Mouse (Mus musculus): ENCODE data around the gene Aim2. TPM values are rescaled to one million over a fixed set of nuclear protein-coding genes. Genes with fewer than 3 reads are reported as not detected.
A peak's percentile ranks its signal among the peaks of the same experiment; 100 is the strongest.

Aim2 gene
- polyA plus RNA-seq, 1 experiment from 2014 or later, result 2.3 TPM

DNA sequence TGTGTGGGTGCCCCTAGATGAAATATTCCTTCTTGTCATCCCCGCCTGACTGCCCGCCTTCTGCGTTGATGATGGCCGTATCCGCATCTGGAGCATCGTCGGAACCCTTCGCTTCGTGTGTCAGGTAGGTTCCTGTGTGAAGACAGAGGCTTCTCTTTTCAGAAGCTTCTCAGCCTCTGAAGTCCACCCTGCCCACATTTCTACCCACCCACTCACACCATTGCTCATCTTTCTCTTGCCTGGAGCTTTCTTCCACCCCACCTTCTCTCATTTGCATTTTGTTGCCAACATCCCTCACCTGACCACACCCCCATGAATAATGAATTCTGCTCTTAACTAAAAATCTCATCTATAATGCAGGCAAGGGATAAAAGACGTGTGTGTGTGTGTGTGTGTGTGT, 13.7 kb upstream of the Aim2 start:
- no peaks in the 10 kb centered on the region for H3K9me3 ChIP-seq (replicated peaks; ENCODE audit: control insufficient read depth, low read length)
- H3K9ac ChIP-seq (ENCODE audit: low read length), result no peak overlapping the region
- H3K27ac ChIP-seq (ENCODE audit: low read depth, low read length), result no peak overlapping the region
- no peak overlapping the region for H3K4me3 ChIP-seq (ENCODE audit: low read depth, low read length)
- no peak overlapping the region for H3K4me2 ChIP-seq (ENCODE audit: low read length)
- ATAC-seq (no peak), DNase-seq (ENCODE audit: low spot score) (no peak)
- 92% methylated on average over 10 of the region's 10 CpGs for WGBS
- peaks cover 46% of the 10 kb centered on the region for H3K36me3 ChIP-seq (ENCODE audit: control insufficient read depth, insufficient read depth, low read length)
- H3K27me3 ChIP-seq (replicated peaks; ENCODE audit: control insufficient read depth, insufficient read depth, low read length), result no peaks in the 10 kb centered on the region
- H3K4me1 ChIP-seq (ENCODE audit: control insufficient read depth, insufficient read depth, low read length), result no peaks in the 10 kb centered on the region

GRCm38 (mm10) chr1:173339543-173339942, 11.1 kb upstream of the Aim2 start:
- Histone ChIP-seq H3K4me2 (ENCODE audit: low read length) (no peak overlapping the region), H3K4me3 (ENCODE audit: low read depth, low read length) (no peak overlapping the region), H3K9me3 (replicated peaks; ENCODE audit: control insufficient read depth, low read length) (no peaks in the 10 kb centered on the region), H3K27ac (ENCODE audit: low read depth, low read length) (no peak overlapping the region), H3K4me1 (ENCODE audit: control insufficient read depth, insufficient read depth, low read length) (0 out of 2 replicates have a peak, but pooled peaks cover 3% of the 10 kb centered on the region), H3K9ac (ENCODE audit: low read length) (no peak overlapping the region), H3K36me3 (ENCODE audit: control insufficient read depth, insufficient read depth, low read length) (peaks cover 58% of the 10 kb centered on the region), H3K27me3 (replicated peaks; ENCODE audit: control insufficient read depth, insufficient read depth, low read length) (no peaks in the 10 kb centered on the region)
- DNase-seq (ENCODE audit: low spot score) (peak; percentile 83), ATAC-seq (peak; percentile 59)
- WGBS, result 10% methylated on average over 2 of the region's 2 CpGs

GRCm38 (mm10) chr1:173342425-173342824, 8.3 kb upstream of the Aim2 start:
- H3K9ac ChIP-seq (ENCODE audit: low read length), result no peak overlapping the region
- no peaks in the 10 kb centered on the region for H3K27me3 ChIP-seq (replicated peaks; ENCODE audit: control insufficient read depth, insufficient read depth, low read length)
- ATAC-seq (peak; percentile 51; the same call in 1 of the 2 replicates), DNase-seq (ENCODE audit: low spot score) (peak; percentile 58)
- no peak overlapping the region for H3K4me2 ChIP-seq (ENCODE audit: low read length)
- H3K36me3 ChIP-seq (ENCODE audit: control insufficient read depth, insufficient read depth, low read length), result peaks cover 66% of the 10 kb centered on the region
- H3K4me3 ChIP-seq (ENCODE audit: low read depth, low read length), result no peak overlapping the region
- 0 out of 2 replicates have a peak, but pooled peaks cover 3% of the 10 kb centered on the region for H3K4me1 ChIP-seq (ENCODE audit: control insufficient read depth, insufficient read depth, low read length)
- no peaks in the 10 kb centered on the region for H3K9me3 ChIP-seq (replicated peaks; ENCODE audit: control insufficient read depth, low read length)
- 46% methylated on average over 1 of the region's 1 CpGs for WGBS
- H3K27ac ChIP-seq (ENCODE audit: low read depth, low read length), result peak overlapping the region; percentile 10; the same call in 1 of the 2 replicates

- no peak overlapping the region for H3K4me3 ChIP-seq (ENCODE audit: low read depth, low read length)
- H3K9me3 ChIP-seq (replicated peaks; ENCODE audit: control insufficient read depth, low read length), result no peaks in the 10 kb centered on the region
- ATAC-seq (peak; percentile 53), DNase-seq (ENCODE audit: low spot score) (peak; percentile 66)
- H3K4me1 ChIP-seq (ENCODE audit: control insufficient read depth, insufficient read depth, low read length), result 0 out of 2 replicates have a peak, but pooled peaks cover 3% of the 10 kb centered on the region
- no peak overlapping the region for H3K9ac ChIP-seq (ENCODE audit: low read length)
- H3K27me3 ChIP-seq (replicated peaks; ENCODE audit: control insufficient read depth, insufficient read depth, low read length), result no peaks in the 10 kb centered on the region
- H3K27ac ChIP-seq (ENCODE audit: low read depth, low read length), result 0 out of 2 replicates have a peak overlapping the region, but pooled peaks have one; percentile 6
- H3K4me2 ChIP-seq (ENCODE audit: low read length), result no peak overlapping the region
- 18% methylated on average over 3 of the region's 3 CpGs for WGBS
- peaks cover 54% of the 10 kb centered on the region for H3K36me3 ChIP-seq (ENCODE audit: control insufficient read depth, insufficient read depth, low read length)
Observed at GRCm38 (mm10) chr1:173343934-173344333, 6.7 kb upstream of the Aim2 start.

- Histone ChIP-seq H3K27me3 (replicated peaks; ENCODE audit: control insufficient read depth, insufficient read depth, low read length) (no peaks in the 10 kb centered on the region), H3K9me3 (replicated peaks; ENCODE audit: control insufficient read depth, low read length) (no peaks in the 10 kb centered on the region), H3K4me2 (ENCODE audit: low read length) (no peak overlapping the region), H3K36me3 (ENCODE audit: control insufficient read depth, insufficient read depth, low read length) (peaks cover 45% of the 10 kb centered on the region), H3K4me3 (ENCODE audit: low read depth, low read length) (no peak overlapping the region), H3K4me1 (ENCODE audit: control insufficient read depth, insufficient read depth, low read length) (peaks cover 6% of the 10 kb centered on the region; the same call in 1 of the 2 replicates), H3K9ac (ENCODE audit: low read length) (no peak overlapping the region), H3K27ac (ENCODE audit: low read depth, low read length) (no peak overlapping the region)
- 91% methylated on average over 4 of the region's 4 CpGs for WGBS
- DNase-seq (ENCODE audit: low spot score), result no peak
- no peak for ATAC-seq
Observed at GRCm38 (mm10) chr1:173345112-173345511, 5.6 kb upstream of the Aim2 start.

- H3K27ac ChIP-seq (ENCODE audit: low read depth, low read length), result no peak overlapping the region
- WGBS, result 8% methylated on average over 1 of the region's 1 CpGs
Observed at GRCm38 (mm10) chr1:173348527-173348926, 2.2 kb upstream of the Aim2 start.

DNA sequence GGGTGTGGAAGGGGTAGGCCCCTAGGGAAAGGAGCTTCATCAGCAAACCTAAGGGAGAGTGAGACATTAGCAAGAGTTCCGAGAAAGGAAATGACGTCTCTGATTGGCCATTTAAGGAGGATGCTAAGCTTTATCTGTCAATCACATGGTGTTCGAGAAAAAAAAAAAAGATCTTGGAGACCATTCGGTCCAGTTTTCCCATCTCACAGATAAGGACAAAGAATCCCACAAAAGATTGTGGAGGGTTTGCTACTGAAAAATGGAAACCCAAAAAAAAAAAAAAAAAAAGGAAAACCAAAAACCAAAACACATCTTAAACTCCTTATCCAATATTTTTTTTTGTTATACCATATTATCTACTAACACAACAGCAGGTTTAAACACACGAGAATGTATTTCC, 1.5 kb upstream of the Aim2 start:
- Histone ChIP-seq H3K4me2 (ENCODE audit: low read length) (peak overlapping the region; percentile 52; the same call in 1 of the 2 replicates), H3K36me3 (ENCODE audit: control insufficient read depth, insufficient read depth, low read length) (peaks cover 20% of the 10 kb centered on the region), H3K9me3 (replicated peaks; ENCODE audit: control insufficient read depth, low read length) (no peaks in the 10 kb centered on the region), H3K4me1 (ENCODE audit: control insufficient read depth, insufficient read depth, low read length) (peaks cover 7% of the 10 kb centered on the region; the same call in 1 of the 2 replicates), H3K4me3 (ENCODE audit: low read depth, low read length) (no peak overlapping the region), H3K27me3 (replicated peaks; ENCODE audit: control insufficient read depth, insufficient read depth, low read length) (no peaks in the 10 kb centered on the region), H3K27ac (ENCODE audit: low read depth, low read length) (no peak overlapping the region), H3K9ac (ENCODE audit: low read length) (no peak overlapping the region)
- ATAC-seq (no peak), DNase-seq (ENCODE audit: low spot score) (no peak)
- 49% methylated on average over 5 of the region's 5 CpGs for WGBS

More at GRCm38 (mm10) chr1:173348527-173348926, 2.2 kb upstream of the Aim2 start:
- H3K9ac ChIP-seq (ENCODE audit: low read length), result no peak overlapping the region
- H3K4me3 ChIP-seq (ENCODE audit: low read depth, low read length), result no peak overlapping the region
- H3K36me3 ChIP-seq (ENCODE audit: control insufficient read depth, insufficient read depth, low read length), result peaks cover 24% of the 10 kb centered on the region
- DNase-seq (ENCODE audit: low spot score), result no peak
- no peaks in the 10 kb centered on the region for H3K9me3 ChIP-seq (replicated peaks; ENCODE audit: control insufficient read depth, low read length)
- H3K4me2 ChIP-seq (ENCODE audit: low read length), result no peak overlapping the region
- no peaks in the 10 kb centered on the region for H3K27me3 ChIP-seq (replicated peaks; ENCODE audit: control insufficient read depth, insufficient read depth, low read length)
- no peak for ATAC-seq
- H3K4me1 ChIP-seq (ENCODE audit: control insufficient read depth, insufficient read depth, low read length), result peaks cover 7% of the 10 kb centered on the region; the same call in 1 of the 2 replicates

- peak; percentile 90 for DNase-seq (ENCODE audit: low spot score)
- H3K4me2 ChIP-seq (ENCODE audit: low read length), result peak overlapping the region; percentile 52
- ATAC-seq, result peak; percentile 95
- H3K9ac ChIP-seq (ENCODE audit: low read length), result peak overlapping the region; percentile 42
- peaks cover 7% of the 10 kb centered on the region; the same call in 1 of the 2 replicates for H3K4me1 ChIP-seq (ENCODE audit: control insufficient read depth, insufficient read depth, low read length)
- H3K9me3 ChIP-seq (replicated peaks; ENCODE audit: control insufficient read depth, low read length), result no peaks in the 10 kb centered on the region
- no peak overlapping the region for H3K27ac ChIP-seq (ENCODE audit: low read depth, low read length)
- no peaks in the 10 kb centered on the region for H3K27me3 ChIP-seq (replicated peaks; ENCODE audit: control insufficient read depth, insufficient read depth, low read length)
- peaks cover 19% of the 10 kb centered on the region for H3K36me3 ChIP-seq (ENCODE audit: control insufficient read depth, insufficient read depth, low read length)
- WGBS, result 1% methylated on average over 6 of the region's 6 CpGs
- peak overlapping the region; percentile 27 for H3K4me3 ChIP-seq (ENCODE audit: low read depth, low read length)
Observed at GRCm38 (mm10) chr1:173349946-173350345, 733 bp upstream of the Aim2 start.

- Histone ChIP-seq H3K27ac (ENCODE audit: low read depth, low read length) (no peak overlapping the region), H3K36me3 (ENCODE audit: control insufficient read depth, insufficient read depth, low read length) (0 out of 2 replicates have a peak, but pooled peaks cover 11% of the 10 kb centered on the region), H3K9ac (ENCODE audit: low read length) (no peak overlapping the region), H3K27me3 (replicated peaks; ENCODE audit: control insufficient read depth, insufficient read depth, low read length) (no peaks in the 10 kb centered on the region), H3K4me2 (ENCODE audit: low read length) (no peak overlapping the region), H3K4me3 (ENCODE audit: low read depth, low read length) (no peak overlapping the region), H3K9me3 (replicated peaks; ENCODE audit: control insufficient read depth, low read length) (no peaks in the 10 kb centered on the region), H3K4me1 (ENCODE audit: control insufficient read depth, insufficient read depth, low read length) (peaks cover 10% of the 10 kb centered on the region; the same call in 1 of the 2 replicates)
- DNase-seq (ENCODE audit: low spot score) (no peak), ATAC-seq (no peak)
- 84% methylated on average over 7 of the region's 7 CpGs for WGBS
Observed at GRCm38 (mm10) chr1:173355107-173355846, 4.6 kb downstream of the Aim2 start.
